Mouse (Mus musculus): ENCODE results near the gene Zc3h13.
A peak's percentile ranks its signal among the peaks of the same experiment; 100 is the strongest.

Gene Zc3h13

GRCm38 (mm10) chr14:75284193-75284915, at the start of gene Zc3h13:
Zc3h13 (plus strand) TSS chr14:75284373.
- peak; percentile 96 for DNase-seq

- no peak for DNase-seq
Observed at GRCm38 (mm10) chr14:75235552-75235951, 48.6 kb upstream of the Zc3h13 start.

DNA sequence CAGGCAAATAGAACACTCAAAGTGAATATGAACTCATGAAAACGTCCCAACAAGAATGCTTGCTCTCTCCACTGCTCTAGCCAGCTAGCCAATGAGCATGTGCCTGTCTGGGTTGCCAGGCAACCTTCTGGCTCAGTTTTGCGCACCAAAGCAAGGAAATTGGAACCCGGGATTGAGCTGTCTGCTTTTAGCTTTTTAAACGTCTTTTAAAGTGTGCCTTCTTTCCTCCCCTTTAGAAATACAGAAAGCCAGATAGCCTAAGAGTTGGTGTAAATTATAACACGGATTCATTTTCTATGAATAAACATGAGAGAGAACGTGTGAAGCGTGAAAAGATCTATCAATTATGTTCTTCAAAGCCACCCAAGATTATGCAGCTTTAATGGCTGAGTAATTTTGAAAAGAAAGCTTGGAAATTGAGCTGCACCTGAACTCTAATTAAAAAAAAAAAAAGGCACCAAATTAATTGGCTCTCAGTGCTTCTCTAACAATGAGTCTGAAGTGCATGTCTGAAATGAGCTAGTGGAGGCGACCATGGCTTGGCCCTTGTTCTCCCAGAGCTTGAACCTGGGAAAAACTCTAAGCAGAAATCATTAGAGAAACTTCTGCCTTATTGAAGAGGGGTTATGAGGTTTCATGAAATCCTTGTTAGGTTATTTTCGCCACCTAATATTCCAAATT, 48.1 kb upstream of the Zc3h13 start:
- DNase-seq = peak; percentile 5

DNA sequence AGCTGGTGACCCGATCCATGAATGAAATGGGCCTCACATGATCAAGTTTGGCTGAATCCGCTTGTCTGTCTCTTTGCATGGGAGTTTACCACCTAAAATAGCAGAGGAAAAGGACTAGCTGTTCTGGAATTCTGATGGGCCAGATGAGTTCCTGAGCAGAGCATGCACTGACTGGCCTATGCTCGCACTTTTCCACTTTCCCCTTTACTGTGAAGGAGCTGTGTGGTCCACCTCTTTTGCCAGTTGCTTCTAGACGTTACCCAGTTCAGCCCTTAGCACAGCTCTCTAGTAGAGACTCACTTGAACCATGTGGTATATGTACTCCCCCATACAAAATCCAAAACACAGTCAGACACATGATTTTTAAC, 47.6 kb upstream of the Zc3h13 start:
- DNase-seq = no peak

DNA sequence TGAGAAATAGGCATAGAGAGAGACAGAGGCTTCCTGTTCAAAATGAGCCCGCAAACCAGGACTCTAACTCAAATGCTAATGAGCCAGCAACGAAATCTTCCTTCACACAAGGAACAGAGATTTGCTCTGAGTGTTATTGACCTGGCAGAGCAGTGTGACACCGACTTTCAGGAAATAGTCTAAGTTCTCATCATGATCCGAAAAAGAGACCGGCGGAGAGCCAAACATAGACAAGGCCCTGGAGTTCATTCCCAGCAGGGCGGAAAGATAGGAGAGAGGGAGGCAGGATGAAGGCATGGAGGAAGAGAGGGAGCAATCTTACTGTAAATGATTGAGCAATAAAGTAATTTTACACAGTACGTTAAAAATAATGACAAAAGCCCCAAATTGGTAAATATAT, 47.1 kb upstream of the Zc3h13 start:
- no peak for DNase-seq

DNA sequence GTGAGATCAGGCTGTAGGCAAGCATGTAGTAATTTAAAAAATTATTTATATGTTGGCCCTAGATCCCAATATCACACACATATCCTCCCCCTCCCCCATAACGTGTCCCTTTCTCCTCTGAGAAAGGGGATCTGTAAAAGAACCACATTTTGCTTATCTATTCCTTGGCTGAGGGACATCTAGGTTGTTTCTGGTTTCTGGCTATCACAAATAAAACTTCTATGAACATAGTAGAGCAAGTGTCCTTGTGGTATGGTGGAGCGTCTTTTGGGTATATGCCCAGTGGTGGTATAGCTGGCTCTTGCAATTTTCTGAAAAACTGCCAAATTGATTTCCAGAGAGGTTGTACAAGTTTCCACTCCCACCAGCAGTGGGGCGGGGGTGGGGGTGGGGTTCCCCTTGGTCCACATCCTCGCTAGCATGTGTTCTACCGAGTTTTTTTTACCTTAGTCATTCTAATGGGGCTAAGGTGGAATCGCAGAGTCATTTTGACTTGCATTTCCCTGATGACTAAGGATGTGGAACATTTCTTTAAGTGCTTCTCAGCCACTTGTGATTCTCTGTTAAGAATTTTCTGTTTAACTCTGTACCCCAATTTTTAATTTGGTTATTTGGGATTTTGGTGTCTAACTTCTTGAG, 46.0 kb upstream of the Zc3h13 start:
- DNase-seq = no peak

GRCm38 (mm10) chr14:75242087-75242486, 42.1 kb upstream of the Zc3h13 start, which contains the start of gene Cpb2:
Cpb2 (plus strand) TSS chr14:75242287.
- DNase-seq = peak; percentile 25

GRCm38 (mm10) chr14:75246024-75247000, 37.9 kb upstream of the Zc3h13 start:
- no peak for DNase-seq

DNA sequence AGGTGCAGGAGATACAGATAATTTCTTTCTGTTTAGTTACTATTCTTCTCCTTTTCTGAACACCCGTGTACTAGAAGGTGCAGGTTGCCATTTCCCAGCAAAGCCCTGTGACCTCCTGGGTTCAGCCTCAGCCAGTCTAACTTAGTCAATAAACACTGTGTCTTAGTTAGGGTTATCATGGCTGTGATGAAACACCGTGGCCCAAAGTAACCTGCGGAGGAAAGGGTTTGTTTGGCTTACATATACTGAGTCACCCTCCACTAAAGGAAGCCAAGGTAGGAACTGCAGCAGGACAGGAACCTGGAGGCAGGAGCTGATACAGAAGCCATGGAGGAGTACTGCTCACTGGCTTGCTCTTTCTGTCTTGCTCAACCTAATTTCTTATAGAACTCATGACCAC, 33.7 kb upstream of the Zc3h13 start:
- no peak for DNase-seq

GRCm38 (mm10) chr14:75256521-75256920, 27.7 kb upstream of the Zc3h13 start:
- peak; percentile 15 for DNase-seq

DNA sequence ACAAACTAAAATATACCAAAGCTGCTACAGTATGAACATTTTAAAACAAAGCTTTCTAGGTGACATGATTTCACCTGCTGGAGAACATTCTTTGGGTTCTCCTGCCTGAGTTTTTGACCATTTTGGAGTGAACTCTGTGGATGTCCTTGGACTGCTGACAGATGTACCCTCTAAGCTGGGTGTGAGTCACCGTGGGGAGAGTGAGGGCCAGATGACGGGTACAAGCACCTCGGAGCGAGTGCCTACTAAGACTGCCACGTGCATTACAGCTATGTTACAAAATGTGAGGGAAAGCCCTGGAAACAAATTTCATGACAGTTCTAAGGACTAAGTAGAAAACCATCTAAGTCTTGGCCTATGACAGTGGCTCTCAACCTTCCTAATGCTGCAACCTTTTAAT, 14.6 kb upstream of the Zc3h13 start:
- no peak for DNase-seq

- no peak for DNase-seq
Observed at GRCm38 (mm10) chr14:75279716-75280115, 4.5 kb upstream of the Zc3h13 start.

DNA sequence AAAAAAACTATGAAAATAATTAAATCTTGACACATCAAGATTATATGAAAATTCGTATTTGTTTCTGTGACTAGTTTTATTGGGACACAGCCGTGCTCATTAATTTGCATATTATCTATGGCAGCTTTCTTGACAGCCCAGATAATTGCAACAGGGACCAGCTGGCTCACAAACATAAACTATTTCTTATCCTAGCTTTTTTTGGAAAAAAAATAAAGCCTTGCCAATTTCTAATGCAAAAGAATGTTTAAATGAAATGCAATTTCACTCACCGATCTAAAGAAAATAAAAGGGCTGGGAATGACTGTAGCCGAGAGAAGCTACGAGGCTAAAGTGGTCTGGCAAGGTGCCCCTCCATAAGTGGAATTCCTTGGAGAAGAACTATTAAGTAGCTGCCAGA, 3.8 kb upstream of the Zc3h13 start:
- DNase-seq = peak; percentile 7

GRCm38 (mm10) chr14:75283609-75284192, 472 bp upstream of the Zc3h13 start:
- DNase-seq = no peak

GRCm38 (mm10) chr14:75301081-75301480, 16.9 kb downstream of the Zc3h13 start:
- DNase-seq = no peak

DNA sequence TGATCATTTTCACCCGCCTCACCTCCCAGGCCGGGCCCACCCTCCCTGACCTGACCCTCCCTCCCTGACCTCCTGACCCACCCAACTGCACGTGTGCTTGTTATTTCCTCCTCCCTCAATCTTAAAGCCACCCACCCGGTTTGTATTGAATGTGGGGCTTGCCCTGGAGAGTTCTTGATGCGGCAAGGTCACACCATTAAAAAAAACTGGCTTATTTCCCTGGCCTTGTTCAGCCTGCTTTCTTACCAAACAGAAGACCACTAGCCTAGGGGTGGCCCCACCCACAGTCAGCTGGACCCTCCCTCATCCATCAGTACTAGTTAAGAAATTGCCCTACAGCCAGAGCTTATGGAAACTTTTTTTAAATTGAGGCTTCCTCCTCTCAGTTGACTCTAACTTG, 19.6 kb downstream of the Zc3h13 start:
- no peak for DNase-seq

GRCm38 (mm10) chr14:75307855-75308254, 23.7 kb downstream of the Zc3h13 start:
- DNase-seq = no peak

DNA sequence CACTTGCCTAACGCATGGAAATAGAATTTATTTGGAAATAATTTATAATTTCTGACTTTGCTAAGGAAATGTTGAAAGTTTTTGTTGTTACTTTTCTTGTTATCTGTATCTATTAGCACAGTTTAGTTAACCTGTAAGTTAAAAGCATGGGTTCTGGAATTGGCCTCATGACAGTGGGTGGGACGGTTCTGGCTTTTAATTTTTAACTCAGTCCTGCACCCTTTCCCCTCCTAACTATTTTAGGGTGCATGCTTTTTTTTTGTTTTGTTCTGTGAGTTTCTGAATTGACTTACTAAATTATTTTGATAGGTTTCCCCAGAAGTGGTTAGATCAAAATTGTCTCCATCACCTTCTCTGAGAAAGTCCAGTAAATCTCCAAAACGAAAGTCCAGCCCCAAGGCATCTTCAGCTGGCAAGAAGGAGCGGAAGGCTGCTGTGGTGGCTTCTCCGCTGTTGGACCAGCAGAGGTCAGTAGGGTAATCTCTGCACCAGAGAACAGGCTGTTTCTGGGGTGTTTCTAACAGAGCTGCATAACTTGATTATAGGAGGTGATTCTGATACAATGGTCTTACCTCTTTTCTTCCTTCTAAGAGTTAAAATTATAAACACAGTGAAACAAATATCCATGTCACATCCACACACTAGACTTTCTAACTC, 25.3 kb downstream of the Zc3h13 start:
- DNase-seq = peak; percentile 29

DNA sequence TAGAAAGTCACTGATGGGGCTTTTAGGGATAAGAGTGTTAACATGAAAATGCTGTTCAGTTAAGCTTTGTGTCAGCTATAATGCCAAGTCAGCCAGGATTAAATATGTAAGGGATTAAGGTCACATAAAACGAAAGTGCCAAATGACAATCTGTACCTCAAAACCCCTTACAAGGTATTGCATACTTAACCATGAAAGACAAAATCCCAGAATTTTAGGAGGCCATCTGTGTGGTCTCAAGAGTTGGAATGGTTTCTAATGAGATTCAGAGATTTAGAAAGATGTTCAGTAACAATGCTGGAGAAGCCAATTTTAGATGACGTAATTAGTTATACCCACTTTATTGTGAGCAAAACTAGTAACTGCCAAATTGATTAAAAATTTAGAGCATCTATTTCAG, 30.3 kb downstream of the Zc3h13 start:
- DNase-seq = no peak

DNA sequence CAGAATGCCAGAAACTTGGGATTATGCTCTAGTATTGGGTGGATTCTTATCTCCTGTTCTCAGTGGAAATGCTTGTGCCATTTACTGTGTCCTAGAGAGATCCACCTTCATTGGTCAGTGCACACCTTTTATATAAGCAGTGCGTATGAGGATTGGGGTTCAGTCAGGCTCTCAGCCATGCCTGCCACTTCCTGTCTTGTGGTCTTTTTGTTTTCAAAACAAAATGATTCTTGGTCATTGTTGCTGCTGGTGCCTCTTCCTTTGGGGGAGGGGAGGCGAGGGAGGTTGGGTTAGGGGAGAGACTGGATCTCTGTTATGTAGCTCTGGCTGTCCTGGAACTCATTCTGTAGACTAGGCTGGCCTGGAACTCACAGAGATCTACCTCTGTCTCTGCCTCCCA, 34.6 kb downstream of the Zc3h13 start:
- DNase-seq = no peak

- no peak for DNase-seq
Observed at GRCm38 (mm10) chr14:75320269-75320668, 36.1 kb downstream of the Zc3h13 start.

- DNase-seq = no peak
Observed at GRCm38 (mm10) chr14:75323354-75323753, 39.2 kb downstream of the Zc3h13 start.
